Mouse (Mus musculus) lung, adult 2 months (tissue): ENCODE results near the gene Ldlrad3. TPM values are rescaled to one million over a fixed set of nuclear protein-coding genes. Genes with fewer than 3 reads are reported as not detected.

Experiments used
- DNase-seq: peaks from one replicate; pipeline ENCODE4 v3.0.0; 2022
- H3K4me1 ChIP-seq: fragments of 200-500 bp; 2 replicates; pipeline ENCODE4 v1.6.1; 2011; ENCODE audit warnings: low read length; ENCODE audit not compliant: control insufficient read depth, insufficient read depth
- H3K4me3 ChIP-seq: fragments of 200-500 bp; replicated peaks from 2 replicates; pipeline ENCODE3; 2011; ENCODE audit warnings: low read depth, mild to moderate bottlenecking, control low read depth, low read length; ENCODE audit errors: extremely low read depth
- CTCF ChIP-seq: fragments of 200-500 bp; IDR thresholded peaks from 2 replicates; pipeline ENCODE4 v1.5.1; 2011; ENCODE audit warnings: mild to moderate bottlenecking, low read length, control low read depth; ENCODE audit not compliant: insufficient read depth
- POLR2A ChIP-seq: fragments of 200-500 bp; IDR thresholded peaks from 2 replicates; pipeline ENCODE4 v1.6.1; 2011; ENCODE audit warnings: low read depth, mild to moderate bottlenecking, control low read depth, low read length, borderline replicate concordance; ENCODE audit errors: extremely low read depth
- WGBS: fragments of 180-500 bp; shearing (Covaris S2); methylation state at CpG from one replicate; pipeline ENCODE4 v1.1.7; 2018; 5-methylcytosine and 5-hydroxymethylcytosine counted together
- polyA plus RNA-seq: library from polyadenylated mRNA; depleted of rRNA; stranded (reverse); fragments of >200 nt; gene quantifications from 2 replicates; pipeline ENCODE4 v1.2.3, GENCODE M21; 2012

Ldlrad3 gene
- polyA plus RNA-seq, 1 experiment, result 14.6 TPM

GRCm38 (mm10) chr2:102033818-102034512 is 152.2 kb downstream of the Ldlrad3 start:
- Histone ChIP-seq H3K4me3 (no peak overlapping the region), H3K4me1 (peaks cover 1% of the 10 kb centered on the region; the same call in 1 of the 2 replicates)
- TF ChIP-seq POLR2A (no peak), CTCF (no peak)
- 74% methylated on average over 9 of the region's 9 CpGs for WGBS
- DNase-seq, result no peak

GRCm38 (mm10) chr2:102032713-102033343 is 153.4 kb downstream of the Ldlrad3 start:
- no peak for DNase-seq

GRCm38 (mm10) chr2:102030652-102031051 is 155.5 kb downstream of the Ldlrad3 start:
- Histone ChIP-seq H3K4me3 (no peak overlapping the region), H3K4me1 (no peaks in the 10 kb centered on the region)
- DNase-seq, result peak; percentile 41
- 25% methylated on average over 5 of the region's 5 CpGs for WGBS
- TF ChIP-seq POLR2A, result no peak
- TF ChIP-seq CTCF, result peak; percentile 76

More at GRCm38 (mm10) chr2:102032713-102033343, 153.4 kb downstream of the Ldlrad3 start:
- Histone ChIP-seq H3K4me1 (no peaks in the 10 kb centered on the region), H3K4me3 (no peak overlapping the region)
- no peak for TF ChIP-seq CTCF
- TF ChIP-seq POLR2A, result no peak
- 76% methylated on average over 9 of the region's 9 CpGs for WGBS

- whole genome bisulfite sequencing, result 75% methylated on average over 6 of the region's 6 CpGs
- no peak overlapping the region for H3K4me3 ChIP-seq
- no peaks in the 10 kb centered on the region for H3K4me1 ChIP-seq
- no peak for DNase-seq
- TF ChIP-seq POLR2A (no peak), CTCF (no peak)
Observed at GRCm38 (mm10) chr2:102030152-102030551, 156.0 kb downstream of the Ldlrad3 start.

- no peak for TF ChIP-seq CTCF
- no peak for TF ChIP-seq POLR2A
- 75% methylated on average over 5 of the region's 5 CpGs for WGBS
- Histone ChIP-seq H3K4me1 (no peaks in the 10 kb centered on the region), H3K4me3 (no peak overlapping the region)
- DNase-seq, result no peak
Observed at GRCm38 (mm10) chr2:102029682-102030081, 156.5 kb downstream of the Ldlrad3 start.

- TF ChIP-seq POLR2A, result no peak
- no peak for TF ChIP-seq CTCF
- H3K4me3 ChIP-seq, result no peak overlapping the region
- no peak for DNase-seq
- H3K4me1 ChIP-seq, result no peaks in the 10 kb centered on the region
- 92% methylated on average over 7 of the region's 7 CpGs for WGBS
Observed at GRCm38 (mm10) chr2:102027265-102027664, 158.9 kb downstream of the Ldlrad3 start.

GRCm38 (mm10) chr2:102026156-102026555 is 160.0 kb downstream of the Ldlrad3 start:
- TF ChIP-seq POLR2A (no peak), CTCF (no peak)
- DNase-seq, result no peak
- WGBS, result 87% methylated on average over 9 of the region's 9 CpGs
- no peaks in the 10 kb centered on the region for H3K4me1 ChIP-seq
- H3K4me3 ChIP-seq, result no peak overlapping the region

- TF ChIP-seq CTCF, result no peak
- no peak for TF ChIP-seq POLR2A
- WGBS, result 92% methylated on average over 8 of the region's 8 CpGs
- DNase-seq, result no peak
Observed at GRCm38 (mm10) chr2:102024483-102024882, 161.7 kb downstream of the Ldlrad3 start.

GRCm38 (mm10) chr2:102021371-102022084 is 164.7 kb downstream of the Ldlrad3 start:
- DNase-seq, result no peak
- H3K4me3 ChIP-seq, result no peak overlapping the region
- WGBS, result 52% methylated on average over 11 of the region's 11 CpGs
- no peaks in the 10 kb centered on the region for H3K4me1 ChIP-seq
- TF ChIP-seq POLR2A (no peak), CTCF (no peak)

More at GRCm38 (mm10) chr2:102024483-102024882, 161.7 kb downstream of the Ldlrad3 start:
- no peaks in the 10 kb centered on the region for H3K4me1 ChIP-seq
- H3K4me3 ChIP-seq, result no peak overlapping the region
